Mouse (Mus musculus) lung, adult 2 months (tissue): Measurements from ENCODE around the gene Thrb.

Experiments
- CTCF ChIP-seq: fragments of 200-500 bp; IDR thresholded peaks from 2 replicates; pipeline ENCODE4 v1.5.1; 2011; ENCODE audit warnings: mild to moderate bottlenecking, low read length, control low read depth; ENCODE audit not compliant: insufficient read depth
- POLR2A ChIP-seq: fragments of 200-500 bp; IDR thresholded peaks from 2 replicates; pipeline ENCODE4 v1.6.1; 2011; ENCODE audit warnings: low read depth, mild to moderate bottlenecking, control low read depth, low read length, borderline replicate concordance; ENCODE audit errors: extremely low read depth

- TF ChIP-seq CTCF: no peak
- no peak for TF ChIP-seq POLR2A
These were observed 321.2 kb downstream of the Thrb start for GRCm38 (mm10) chr14:17981258-17981657.
